Mouse (Mus musculus) testis, adult 2 months (tissue): ENCODE results near the gene Mtif3. TPM values are rescaled to one million over a fixed set of nuclear protein-coding genes. Genes with fewer than 3 reads are reported as not detected.

ENCODE experiments used
- H3K27ac ChIP-seq: fragments of 200-500 bp; 2 replicates; pipeline ENCODE4 v1.5.1; 2012; ENCODE audit warnings: low read depth, low read length; ENCODE audit not compliant: control insufficient read depth, insufficient read depth
- H3K27me3 ChIP-seq: fragments of 200-500 bp; 2 replicates; pipeline ENCODE4 v1.6.1; 2012; ENCODE audit warnings: mild to moderate bottlenecking, low read length, moderate library complexity; ENCODE audit not compliant: control insufficient read depth, insufficient read depth
- H3K36me3 ChIP-seq: fragments of 200-500 bp; 2 replicates; pipeline ENCODE4 v1.6.1; 2012; ENCODE audit warnings: mild to moderate bottlenecking, low read length; ENCODE audit not compliant: control insufficient read depth, insufficient read depth
- H3K4me1 ChIP-seq: fragments of 200-500 bp; 2 replicates; pipeline ENCODE4 v1.6.1; 2012; ENCODE audit warnings: low read length; ENCODE audit not compliant: control insufficient read depth, insufficient read depth
- H3K4me3 ChIP-seq: fragments of 200-500 bp; 2 replicates; pipeline ENCODE4 v1.5.1; 2012; ENCODE audit warnings: low read depth, mild to moderate bottlenecking, low read length, moderate library complexity, mixed read lengths; ENCODE audit not compliant: control insufficient read depth
- CTCF ChIP-seq: fragments of 200-500 bp; IDR thresholded peaks from 2 replicates; pipeline ENCODE4 v1.5.1; 2012; ENCODE audit warnings: low read depth, mild to moderate bottlenecking, inconsistent platforms, low read length, moderate library complexity; ENCODE audit not compliant: control insufficient read depth, insufficient read depth, insufficient replicate concordance
- POLR2A ChIP-seq: fragments of 200-500 bp; IDR thresholded peaks from 2 replicates; pipeline ENCODE4 v1.6.1; 2012; ENCODE audit warnings: low read depth, mild to moderate bottlenecking, inconsistent platforms, low read length, moderate library complexity; ENCODE audit not compliant: control insufficient read depth
- polyA plus RNA-seq: library from polyadenylated mRNA; depleted of rRNA; stranded (reverse); fragments of >200 nt; gene quantifications from 2 replicates; pipeline ENCODE4 v1.2.3, GENCODE M21; 2012

Mtif3 gene
- polyA plus RNA-seq, 1 experiment: 10.3 TPM

DNA sequence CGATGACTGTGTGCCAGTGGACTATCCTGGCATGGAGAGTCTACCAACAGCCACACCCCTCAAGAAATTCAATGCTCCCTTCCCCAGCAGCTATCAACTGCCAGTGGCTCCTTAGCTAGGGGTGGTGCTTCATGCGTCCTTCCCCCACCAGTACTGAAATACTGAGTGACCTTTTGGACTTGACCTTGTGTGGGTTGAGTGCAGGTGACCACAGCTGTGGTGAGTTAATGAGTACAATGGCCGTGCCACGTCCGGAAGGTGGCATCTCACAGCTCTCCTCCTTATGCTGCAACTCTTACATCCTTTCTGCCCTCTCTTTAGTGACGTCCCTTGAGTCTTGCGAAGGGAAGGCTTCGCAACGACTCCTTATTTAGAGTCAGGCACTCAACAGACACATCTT is 9.8 kb upstream of the Mtif3 start:
- H3K4me3 ChIP-seq: no peak overlapping the region
- no peak for TF ChIP-seq POLR2A
- TF ChIP-seq CTCF: no peak
- H3K27ac ChIP-seq: no peak overlapping the region
- no peaks in the 10 kb centered on the region for H3K36me3 ChIP-seq
- peaks cover 9% of the 10 kb centered on the region for H3K4me1 ChIP-seq
- H3K27me3 ChIP-seq: no peaks in the 10 kb centered on the region

DNA sequence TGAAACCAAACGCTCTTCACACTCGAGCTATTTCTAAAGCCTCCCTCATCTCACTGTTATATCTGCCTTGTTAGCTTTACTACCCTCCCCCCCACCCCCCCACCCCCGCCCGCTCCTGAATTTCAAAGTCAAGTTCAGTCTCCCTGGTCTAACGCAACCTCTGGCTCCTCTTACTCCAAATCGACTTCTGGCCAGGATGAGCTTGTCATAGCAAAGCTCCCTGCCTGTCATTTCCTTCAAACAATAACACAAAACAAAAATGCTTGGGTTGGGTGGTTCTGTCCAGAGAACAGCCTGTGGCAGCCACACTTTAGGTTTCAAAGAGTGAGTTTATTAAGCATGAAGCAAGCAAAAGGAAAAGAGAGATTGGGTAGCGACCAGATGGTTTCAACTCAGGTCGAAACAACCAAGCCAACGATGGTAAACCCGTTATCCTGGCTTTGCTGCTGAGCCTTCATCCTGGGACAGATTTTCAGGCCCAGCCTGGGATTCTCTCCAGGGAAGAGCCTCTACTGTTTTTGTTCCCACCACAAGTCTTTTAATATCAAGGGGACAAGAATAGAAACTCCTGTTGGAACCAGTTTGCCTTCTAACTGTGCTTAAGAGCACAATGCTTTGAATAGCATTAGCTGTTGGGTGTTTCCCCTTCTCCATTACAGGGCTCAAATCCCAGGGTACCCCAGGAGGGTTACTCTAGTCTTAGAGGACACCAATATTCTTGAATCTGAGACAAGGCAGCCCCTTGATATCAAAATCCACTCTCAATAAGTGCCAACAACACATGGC is 8.4 kb upstream of the Mtif3 start:
- no peaks in the 10 kb centered on the region for H3K36me3 ChIP-seq
- H3K27ac ChIP-seq: no peak overlapping the region
- TF ChIP-seq POLR2A: no peak
- no peak for TF ChIP-seq CTCF

DNA sequence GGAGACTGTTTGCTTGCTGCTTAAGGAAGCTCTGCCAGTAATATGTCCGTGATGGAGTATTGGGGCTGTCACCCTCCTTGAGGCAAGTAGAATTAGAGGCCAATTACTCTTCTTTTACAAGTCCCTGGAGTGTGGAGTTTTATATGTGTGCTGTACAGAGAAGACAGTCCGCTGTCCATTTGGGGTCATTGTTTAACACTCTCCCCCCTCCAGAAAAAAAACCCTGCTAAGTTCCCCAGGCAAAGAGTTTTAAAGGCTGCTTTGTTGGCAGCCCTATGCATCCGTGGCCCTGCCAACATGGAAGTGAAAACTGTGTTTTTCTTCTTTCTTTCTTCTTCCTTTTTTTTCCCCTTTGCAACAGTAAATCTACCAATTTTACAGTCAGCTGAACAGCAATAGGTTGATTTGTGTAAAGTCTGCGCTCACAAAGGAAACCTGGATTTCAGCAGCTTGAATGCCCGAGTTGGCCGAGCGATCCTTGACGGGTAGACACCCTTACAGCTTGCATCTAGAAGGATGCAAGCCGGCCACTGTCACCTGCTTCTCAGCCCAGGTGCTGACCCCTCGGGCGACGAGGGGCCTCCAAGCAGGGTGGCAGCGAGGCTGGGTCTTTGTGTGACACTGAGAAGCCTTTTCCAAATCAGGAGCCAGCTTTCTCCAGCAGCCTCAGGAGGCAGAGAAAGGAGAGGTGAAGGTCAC is 5.2 kb upstream of the Mtif3 start:
- no peaks in the 10 kb centered on the region for H3K36me3 ChIP-seq
- H3K4me3 ChIP-seq: no peak overlapping the region
- H3K27ac ChIP-seq: no peak overlapping the region
- no peaks in the 10 kb centered on the region for H3K4me1 ChIP-seq
- TF ChIP-seq CTCF: no peak
- no peak for TF ChIP-seq POLR2A
- H3K27me3 ChIP-seq: no peaks in the 10 kb centered on the region

More for the DNA sequence above, 8.4 kb upstream of the Mtif3 start:
- Histone ChIP-seq H3K4me3 (no peak overlapping the region), H3K4me1 (peaks cover 9% of the 10 kb centered on the region), H3K27me3 (no peaks in the 10 kb centered on the region)

DNA sequence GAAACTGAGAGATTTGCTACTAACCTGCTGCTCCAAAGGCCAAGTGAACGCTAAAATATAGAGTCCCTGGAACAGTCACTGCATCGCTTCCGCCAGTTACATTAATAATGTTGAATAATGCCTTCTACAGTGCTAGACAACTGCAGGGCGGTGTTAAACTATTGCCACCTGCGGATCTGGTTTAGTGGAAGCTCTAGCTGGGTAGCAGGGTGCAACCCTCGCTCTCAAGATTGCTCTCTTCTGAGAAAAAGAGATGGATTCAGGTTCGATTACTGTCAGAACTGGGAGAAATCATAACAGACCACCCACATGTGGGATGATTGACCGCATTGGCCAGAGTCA is 308 bp upstream of the Mtif3 start:
- peaks cover 3% of the 10 kb centered on the region; the same call in 1 of the 2 replicates for H3K4me1 ChIP-seq
- no peaks in the 10 kb centered on the region for H3K36me3 ChIP-seq
- H3K4me3 ChIP-seq: peak overlapping the region; percentile 12; the same call in 1 of the 2 replicates
- no peak overlapping the region for H3K27ac ChIP-seq
- TF ChIP-seq POLR2A (no peak), CTCF (no peak)
- no peaks in the 10 kb centered on the region for H3K27me3 ChIP-seq

DNA sequence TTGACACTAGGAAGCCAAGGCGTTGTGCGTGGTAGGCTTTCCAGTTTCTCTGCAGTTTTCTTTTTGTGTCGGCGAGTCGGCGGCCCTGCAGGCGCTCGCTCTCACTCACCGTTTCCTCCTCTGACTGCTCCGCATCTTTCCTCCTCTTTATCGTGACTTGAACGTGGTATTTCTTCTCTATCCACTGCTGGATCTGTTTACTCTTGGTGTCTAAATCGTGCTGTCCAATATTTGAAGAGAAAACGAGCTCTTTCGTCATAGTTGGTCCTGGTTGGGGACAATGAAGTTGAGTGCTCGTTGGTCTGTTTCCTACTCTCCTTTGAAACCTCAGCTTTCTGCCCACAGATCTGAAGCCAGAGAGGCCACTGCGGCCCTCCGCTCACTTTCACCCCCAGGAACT is 6.9 kb downstream of the Mtif3 start:
- H3K27me3 ChIP-seq: no peaks in the 10 kb centered on the region
- no peak overlapping the region for H3K27ac ChIP-seq
- no peak overlapping the region for H3K4me3 ChIP-seq
- no peak for TF ChIP-seq CTCF
- TF ChIP-seq POLR2A: no peak
- no peaks in the 10 kb centered on the region for H3K4me1 ChIP-seq
- peaks cover 2% of the 10 kb centered on the region for H3K36me3 ChIP-seq

DNA sequence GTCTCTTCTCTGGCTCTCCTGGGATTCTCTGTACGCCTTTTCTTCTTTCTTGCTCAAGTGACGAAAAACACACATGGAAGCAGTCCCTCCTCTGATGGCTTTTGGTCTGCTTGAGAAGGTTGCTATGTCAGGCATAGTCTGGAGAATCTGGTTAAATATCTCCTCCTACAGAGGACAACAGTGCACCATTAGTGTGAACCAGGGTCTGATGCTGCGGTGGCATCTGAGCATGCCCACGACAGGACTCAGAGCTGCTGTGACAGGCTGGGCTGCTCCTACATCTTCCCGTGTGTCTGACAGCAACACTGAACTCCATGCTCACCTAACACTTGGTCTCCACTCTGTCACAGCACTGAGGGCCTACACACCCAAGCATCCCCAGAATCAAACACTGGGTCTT is 7.9 kb downstream of the Mtif3 start:
- H3K4me1 ChIP-seq: no peaks in the 10 kb centered on the region
- no peak overlapping the region for H3K4me3 ChIP-seq
- peaks cover 2% of the 10 kb centered on the region for H3K36me3 ChIP-seq
- H3K27ac ChIP-seq: no peak overlapping the region
- no peaks in the 10 kb centered on the region for H3K27me3 ChIP-seq
- TF ChIP-seq POLR2A: no peak
- TF ChIP-seq CTCF: no peak

DNA sequence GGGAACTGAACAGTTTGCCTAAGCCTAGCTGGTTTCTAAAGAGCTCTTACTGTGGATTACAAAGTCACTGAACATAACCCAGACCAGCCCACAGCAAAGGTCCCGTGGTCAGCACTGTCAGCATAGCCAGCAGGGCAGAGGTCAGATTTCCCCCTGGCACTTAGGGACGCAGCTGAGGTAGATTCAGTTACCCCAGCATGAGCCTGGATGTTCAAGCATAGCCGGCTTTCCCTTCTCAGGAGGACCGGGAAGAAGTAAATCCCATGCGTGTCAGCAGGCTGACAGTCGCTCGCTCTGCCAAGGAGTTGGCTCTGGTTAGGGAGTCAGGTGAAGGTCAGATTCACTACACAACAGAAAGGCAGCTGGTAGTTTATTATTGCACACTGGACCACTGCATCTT is 9.0 kb downstream of the Mtif3 start:
- Histone ChIP-seq H3K36me3 (peaks cover 2% of the 10 kb centered on the region), H3K4me3 (no peak overlapping the region), H3K4me1 (no peaks in the 10 kb centered on the region), H3K27ac (no peak overlapping the region), H3K27me3 (no peaks in the 10 kb centered on the region)
- TF ChIP-seq CTCF (no peak), POLR2A (no peak)
